Mouse (Mus musculus) gastrocnemius, adult 8-10 months (tissue): ENCODE data around the gene Gm11634. TPM values are rescaled to one million over a fixed set of nuclear protein-coding genes. Genes with fewer than 3 reads are reported as not detected.
A peak's percentile ranks its signal among the peaks of the same experiment; 100 is the strongest.
"Not testable (repeated sequence)": the region's sequence is repeated elsewhere in the genome, so short reads cannot be mapped to it uniquely, and the experiment has no call there.

Experiments
- DNase-seq, 2 experiments: peaks; one replicate each; pipeline ENCODE4 v3.0.0; 2022; ENCODE audit warnings: low spot score in 2 of 2
- total RNA-seq, 4 experiments: library from RNA; stranded (reverse); gene quantifications; 2 replicates each; pipeline ENCODE4 v1.2.4; 2022

Gene Gm11634
- total RNA-seq, 4 experiments from 2014 or later, result not detected

- no peak for DNase-seq
These were observed 18.1 kb upstream of the Gm11634 start for GRCm38 (mm10) chr11:101616948-101617767.

GRCm38 (mm10) chr11:101616104-101616503, 17.0 kb upstream of the Gm11634 start:
- DNase-seq, result no peak

- DNase-seq, result no peak
These were observed 16.3 kb upstream of the Gm11634 start for GRCm38 (mm10) chr11:101615380-101615779.

GRCm38 (mm10) chr11:101614116-101614515, 15.1 kb upstream of the Gm11634 start:
- no peak for DNase-seq

- DNase-seq, result no peak
These were observed 14.5 kb upstream of the Gm11634 start for GRCm38 (mm10) chr11:101613596-101613995.

- no peak for DNase-seq
These were observed 11.4 kb upstream of the Gm11634 start for GRCm38 (mm10) chr11:101610445-101610844.

GRCm38 (mm10) chr11:101607134-101607533, 8.1 kb upstream of the Gm11634 start:
- not testable (repeated sequence) for DNase-seq

- DNase-seq, result peak; percentile 31 to 56
These were observed 5.7 kb upstream of the Gm11634 start for GRCm38 (mm10) chr11:101604531-101605453.

GRCm38 (mm10) chr11:101604116-101604515, 5.1 kb upstream of the Gm11634 start:
- no peak for DNase-seq

- DNase-seq, result no peak
These were observed 3.4 kb upstream of the Gm11634 start for GRCm38 (mm10) chr11:101602491-101602890.

- DNase-seq, result no peak
These were observed 8.9 kb downstream of the Gm11634 start for GRCm38 (mm10) chr11:101589989-101590624.

- peak in 1 of 2 experiments; percentile 12 for DNase-seq
These were observed 9.6 kb downstream of the Gm11634 start for GRCm38 (mm10) chr11:101589444-101589843.

- no peak for DNase-seq
These were observed 10.2 kb downstream of the Gm11634 start for GRCm38 (mm10) chr11:101588868-101589267.

GRCm38 (mm10) chr11:101587676-101588075, 11.4 kb downstream of the Gm11634 start:
- DNase-seq, result no peak

- no peak for DNase-seq
These were observed 13.3 kb downstream of the Gm11634 start for GRCm38 (mm10) chr11:101585805-101586204.

- not testable (repeated sequence) for DNase-seq
These were observed 14.0 kb downstream of the Gm11634 start for GRCm38 (mm10) chr11:101585031-101585430.

- no peak for DNase-seq
These were observed 15.9 kb downstream of the Gm11634 start for GRCm38 (mm10) chr11:101583205-101583604.

GRCm38 (mm10) chr11:101582054-101583035, 16.7 kb downstream of the Gm11634 start, which contains the start of gene Tmem106a:
Tmem106a (plus strand) TSS chr11:101582242.
- peak; percentile 23 to 33 for DNase-seq

GRCm38 (mm10) chr11:101581081-101581764, 17.8 kb downstream of the Gm11634 start:
- DNase-seq, result no peak

- no peak for DNase-seq
These were observed 22.9 kb downstream of the Gm11634 start for GRCm38 (mm10) chr11:101576116-101576515.
